Mouse (Mus musculus): ENCODE measurements at regions not wholly inside any gene's neighbourhood (a gene's known extent, or its start where the extent isn't known, plus 50 kb on each side); places are given as distances from the start of the nearest gene placed in this dataset.

- no peak for DNase-seq
Observed at GRCm38 (mm10) chr6:31112293-31113077, 153.6 kb upstream of the Klf14 start.

- DNase-seq: no peak
Observed at GRCm38 (mm10) chr6:31113558-31114326, 154.9 kb upstream of the Klf14 start.

GRCm38 (mm10) chr6:31114336-31115335, 155.8 kb upstream of the Klf14 start:
- no peak for DNase-seq

GRCm38 (mm10) chr6:31115566-31115965, 156.7 kb upstream of the Klf14 start:
- DNase-seq: no peak

GRCm38 (mm10) chr6:31116365-31116764, 157.5 kb upstream of the Klf14 start:
- DNase-seq: no peak

GRCm38 (mm10) chr6:31117666-31118065, 158.8 kb upstream of the Klf14 start:
- DNase-seq: no peak

- no peak for DNase-seq
Observed at GRCm38 (mm10) chr6:31121008-31121407, 162.1 kb upstream of the Klf14 start.

- DNase-seq: no peak
Observed at GRCm38 (mm10) chr6:31122895-31123294, 164.0 kb upstream of the Klf14 start.

- no peak for DNase-seq
Observed at GRCm38 (mm10) chr6:31123342-31123990, 164.6 kb upstream of the Klf14 start.

GRCm38 (mm10) chr6:31124076-31124475, 165.2 kb upstream of the Klf14 start:
- DNase-seq: no peak

- DNase-seq: no peak
Observed at GRCm38 (mm10) chr6:31124872-31125271, 166.0 kb upstream of the Klf14 start.

GRCm38 (mm10) chr6:31125328-31126118, 166.6 kb upstream of the Klf14 start:
- DNase-seq: peak; percentile 32

GRCm38 (mm10) chr6:31126131-31126871, 167.4 kb upstream of the Klf14 start:
- no peak for DNase-seq

- DNase-seq: no peak
Observed at GRCm38 (mm10) chr6:31129170-31129569, 170.3 kb upstream of the Klf14 start.

GRCm38 (mm10) chr6:31129987-31130386, 171.1 kb upstream of the Klf14 start:
- no peak for DNase-seq

- DNase-seq: no peak
Observed at GRCm38 (mm10) chr6:31130522-31130921, 171.6 kb upstream of the Klf14 start.

GRCm38 (mm10) chr6:31131716-31132115, 172.8 kb upstream of the Klf14 start:
- no peak for DNase-seq

- no peak for DNase-seq
Observed at GRCm38 (mm10) chr6:31132396-31133190, 173.7 kb upstream of the Klf14 start.

- DNase-seq: peak; percentile 36
Observed at GRCm38 (mm10) chr6:31133896-31134735, 175.2 kb upstream of the Klf14 start.
